Mouse (Mus musculus) cerebellum, adult 2 months (tissue): ENCODE data around the gene Scd4.

Experiments used
- CTCF ChIP-seq: fragments of 200-500 bp; IDR thresholded peaks from 2 replicates; pipeline ENCODE4 v1.5.1; 2011; ENCODE audit warnings: low read depth, mild to moderate bottlenecking, control low read depth, low read length, moderate library complexity, borderline replicate concordance; ENCODE audit not compliant: insufficient read depth
- POLR2A ChIP-seq: fragments of 200-500 bp; IDR thresholded peaks from 2 replicates; pipeline ENCODE4 v1.6.1; 2011; ENCODE audit warnings: low read length, control low read depth, borderline replicate concordance; ENCODE audit not compliant: insufficient read depth

DNA sequence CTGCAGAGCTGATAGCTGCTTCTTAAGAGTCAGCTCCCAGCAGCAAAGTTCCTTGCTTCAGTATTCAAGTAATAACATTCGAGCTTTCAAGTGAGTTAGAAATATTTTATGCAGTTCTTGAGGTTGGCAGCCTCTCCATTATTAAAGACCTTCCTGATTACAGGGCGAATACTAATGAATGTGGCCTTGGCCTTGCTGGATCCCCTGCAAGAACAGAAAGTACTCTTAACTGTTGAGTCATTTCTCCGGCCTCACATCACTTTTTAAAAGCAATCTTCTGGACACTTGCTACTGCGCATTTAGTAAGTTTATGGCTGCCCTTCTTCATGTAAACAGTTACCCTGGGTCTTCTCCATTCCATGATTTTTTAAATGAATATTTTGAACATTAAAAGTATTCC lies 11.7 kb upstream of the Scd4 start:
- TF ChIP-seq CTCF: no peak
- no peak for TF ChIP-seq POLR2A
